Mouse (Mus musculus): ENCODE results near the gene Rel.
"Not testable (repeated sequence)": the region's sequence is repeated elsewhere in the genome, so short reads cannot be mapped to it uniquely, and the experiment has no call there.

Rel gene

DNA sequence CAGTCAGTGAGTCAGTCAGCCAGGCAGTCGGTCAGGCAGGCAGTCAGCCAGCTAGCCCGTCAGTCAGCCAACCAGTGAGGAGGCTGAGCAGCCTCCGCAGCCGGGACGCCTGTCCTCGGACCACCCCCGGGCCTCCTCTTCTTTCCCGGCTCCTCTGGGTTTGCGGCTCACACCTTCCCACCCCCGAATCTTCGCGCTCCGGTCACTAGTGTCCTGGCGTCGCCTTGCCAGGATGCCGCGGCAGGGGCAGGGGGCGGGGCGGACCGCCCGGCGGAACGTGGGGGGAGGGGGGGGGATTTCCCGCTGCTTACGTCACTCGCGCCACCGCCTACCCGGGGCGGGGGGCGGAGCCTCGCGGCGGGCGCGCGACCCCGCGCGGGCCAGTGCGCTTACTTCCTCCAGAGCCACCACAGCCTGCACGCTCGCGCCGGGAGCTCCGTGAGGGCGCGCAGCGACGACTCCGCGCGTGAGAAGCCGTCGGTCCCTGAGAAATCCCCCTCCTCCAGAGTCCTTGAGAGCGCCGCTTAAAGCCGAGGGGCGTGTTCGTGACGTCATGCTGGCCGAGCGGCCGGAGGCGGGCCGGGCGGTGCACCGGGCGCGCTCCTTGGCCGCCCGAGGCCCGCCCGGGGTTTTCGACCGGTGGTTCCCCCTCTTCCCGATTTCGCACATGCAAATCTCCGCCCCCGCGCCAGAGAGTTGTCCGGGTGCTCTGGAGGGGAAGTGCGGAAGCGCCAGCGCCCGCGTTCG, at the start of gene Rel:
TSS of gene Rel (minus strand) at position 211 of the 747 bp plus-strand sequence.
- DNase-seq (ENCODE audit: low read depth in 2 of 2, low spot score in 2 of 2): peak; percentile 82 to 85

DNA sequence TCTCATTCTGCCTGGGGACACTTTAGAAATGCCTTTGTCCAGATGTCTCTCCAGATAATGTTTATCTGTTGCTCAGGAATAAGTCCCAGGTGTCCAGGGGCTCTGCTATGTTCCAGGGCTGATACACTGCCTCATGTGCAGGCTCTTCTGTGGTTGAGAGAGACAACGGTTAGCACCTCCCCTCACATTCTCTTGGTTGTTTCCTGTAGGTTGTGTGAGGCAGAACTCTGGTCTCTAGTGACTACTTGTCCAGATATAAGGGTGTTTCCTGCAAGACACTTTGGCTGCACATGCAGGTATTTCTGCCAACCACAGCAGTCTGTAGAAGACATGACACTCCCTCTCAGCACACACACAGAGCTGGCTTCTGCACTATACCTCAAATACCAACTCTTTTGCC, 48.0 kb upstream of the Rel start:
- DNase-seq (ENCODE audit: low read depth in 2 of 2, low spot score in 2 of 2): no peak

DNA sequence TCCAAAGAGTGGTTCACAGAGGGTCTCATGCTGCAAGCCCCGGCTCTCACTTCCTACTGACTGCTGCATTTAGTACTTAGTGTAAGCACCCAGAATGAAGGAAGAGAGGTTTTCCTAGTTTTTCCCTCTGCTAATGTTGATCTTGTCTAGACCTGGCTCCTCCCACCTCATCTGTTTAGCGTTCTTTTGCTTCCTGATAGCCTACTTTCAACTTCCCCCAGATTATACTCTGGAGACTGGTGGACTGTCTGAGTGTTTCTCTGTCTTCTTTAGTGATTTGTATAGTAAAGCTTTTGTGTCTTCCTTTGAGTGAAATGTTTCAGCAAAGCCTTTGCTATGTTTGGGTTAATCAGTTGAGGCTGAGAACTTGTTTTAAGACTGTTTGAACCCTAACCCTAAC, 40.0 kb upstream of the Rel start:
- no peak for DNase-seq (ENCODE audit: low read depth in 2 of 2, low spot score in 2 of 2)

DNA sequence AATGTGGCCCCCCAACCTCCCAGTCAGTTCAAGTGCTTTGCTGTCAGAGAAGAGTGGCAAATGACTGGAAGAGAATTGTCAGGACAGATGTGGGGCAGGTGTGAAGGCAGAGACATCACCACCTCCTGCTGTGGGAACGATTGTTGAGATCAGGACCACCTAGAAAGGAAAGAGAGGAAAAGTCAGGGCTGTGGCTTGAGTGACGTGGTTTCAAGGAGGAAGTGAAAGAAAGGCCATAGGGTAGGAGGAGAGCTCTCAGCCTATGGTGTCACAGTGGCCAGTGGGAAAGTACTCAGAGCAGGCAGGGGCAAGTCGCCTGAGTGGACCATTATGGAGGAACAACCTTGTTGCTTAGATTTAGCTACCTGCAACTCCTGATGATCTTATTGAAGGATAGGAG, 34.9 kb upstream of the Rel start:
- no peak for DNase-seq (ENCODE audit: low read depth in 2 of 2, low spot score in 2 of 2)

DNA sequence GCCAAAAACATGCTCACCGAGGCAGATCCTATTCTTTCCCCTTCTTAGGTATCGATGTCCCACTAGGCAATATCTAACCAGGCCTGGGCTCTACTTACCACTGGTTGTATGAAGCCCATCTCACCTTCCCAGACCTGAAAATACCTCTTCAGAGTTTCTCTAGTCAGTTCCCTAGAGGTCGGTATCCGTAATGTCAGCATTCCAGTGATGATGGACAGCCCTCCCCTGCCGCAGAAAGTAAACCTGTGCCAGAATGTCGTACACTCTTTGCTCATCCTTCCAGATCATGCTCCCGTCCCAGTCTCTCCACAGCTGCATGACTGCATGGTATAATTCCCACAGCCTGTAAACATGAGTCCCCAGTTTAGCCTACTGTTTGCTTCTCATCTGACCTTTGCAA, 32.4 kb upstream of the Rel start:
- DNase-seq (ENCODE audit: low read depth in 2 of 2, low spot score in 2 of 2): no peak

DNA sequence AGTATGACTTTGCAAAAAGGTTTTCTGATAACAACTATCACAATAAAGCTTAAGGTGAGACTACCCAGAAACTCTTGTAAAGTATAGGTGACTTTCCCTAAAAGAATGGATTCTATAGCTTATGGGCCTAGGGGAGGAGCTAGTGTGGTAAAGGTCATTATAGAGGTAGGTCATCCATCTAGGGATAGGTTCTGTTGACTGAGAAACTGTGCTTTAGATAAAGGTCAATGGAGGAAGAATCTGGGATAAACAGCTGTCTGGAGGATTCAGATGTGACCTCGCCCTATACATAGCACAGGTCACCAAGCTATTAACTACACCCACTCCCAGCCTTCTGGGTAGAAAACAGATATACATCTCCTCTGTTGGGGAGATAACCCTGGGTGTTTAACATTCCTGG, 31.5 kb upstream of the Rel start:
- no peak for DNase-seq (ENCODE audit: low read depth in 2 of 2, low spot score in 2 of 2)

DNA sequence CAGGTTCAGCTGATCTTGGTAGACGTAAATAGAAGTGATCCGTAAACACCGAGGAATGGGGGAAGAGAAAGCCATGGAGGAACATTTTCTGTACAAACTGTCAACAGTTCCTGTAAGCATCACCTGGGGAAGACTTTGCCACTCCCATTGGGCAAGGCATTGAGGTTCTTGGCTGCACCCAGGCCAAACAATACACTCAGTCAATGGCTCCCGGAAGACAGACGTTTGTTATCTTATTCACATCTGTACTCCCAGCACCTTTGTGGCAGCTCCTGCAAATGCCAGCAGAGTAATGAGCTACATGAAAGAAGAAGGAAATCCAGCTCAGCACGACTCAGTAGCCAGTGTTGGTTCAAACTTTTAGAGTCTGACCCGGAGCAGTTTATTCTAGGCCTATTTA, 31.1 kb upstream of the Rel start:
- no peak for DNase-seq (ENCODE audit: low read depth in 2 of 2, low spot score in 2 of 2)

DNA sequence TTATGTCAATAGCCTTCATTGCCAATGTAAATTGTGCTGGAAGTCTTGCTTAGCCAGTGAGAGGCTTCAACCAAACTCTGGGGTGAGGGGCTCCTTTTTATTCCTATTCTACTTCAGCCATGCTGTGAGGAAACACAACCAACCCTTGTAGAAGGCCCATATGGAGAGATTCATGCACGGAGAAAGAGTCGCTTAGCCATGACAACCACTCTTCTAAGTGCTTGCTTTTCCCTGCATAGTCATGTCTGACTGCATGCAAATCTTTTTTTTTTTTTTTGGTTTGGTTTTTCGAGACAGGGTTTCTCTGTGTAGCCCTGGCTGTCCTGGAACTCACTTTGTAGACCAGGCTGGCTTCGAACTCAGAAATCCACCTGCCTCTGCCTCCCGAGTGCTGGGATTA, 12.9 kb upstream of the Rel start:
- DNase-seq (ENCODE audit: low read depth in 2 of 2, low spot score in 2 of 2): not testable (repeated sequence)

DNA sequence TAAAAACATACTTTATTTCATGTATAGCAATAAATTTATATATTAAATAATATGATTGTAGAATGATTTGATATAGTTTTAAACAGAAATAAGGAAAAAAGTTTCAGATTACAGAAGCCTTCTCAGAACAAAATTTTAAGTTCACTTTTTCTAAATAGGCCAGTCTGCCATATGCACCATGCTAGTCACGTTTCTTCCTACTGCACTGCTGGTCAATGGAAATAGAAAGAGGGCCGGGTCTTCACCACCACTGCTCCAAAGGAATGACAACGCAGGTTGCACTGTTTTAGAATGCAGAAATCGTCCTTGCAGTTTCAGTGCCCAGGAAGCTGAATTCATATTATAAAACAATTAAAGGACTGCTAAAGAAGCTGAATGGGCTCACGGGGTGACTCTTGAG, 12.3 kb upstream of the Rel start:
- DNase-seq (ENCODE audit: low read depth in 2 of 2, low spot score in 2 of 2): no peak

DNA sequence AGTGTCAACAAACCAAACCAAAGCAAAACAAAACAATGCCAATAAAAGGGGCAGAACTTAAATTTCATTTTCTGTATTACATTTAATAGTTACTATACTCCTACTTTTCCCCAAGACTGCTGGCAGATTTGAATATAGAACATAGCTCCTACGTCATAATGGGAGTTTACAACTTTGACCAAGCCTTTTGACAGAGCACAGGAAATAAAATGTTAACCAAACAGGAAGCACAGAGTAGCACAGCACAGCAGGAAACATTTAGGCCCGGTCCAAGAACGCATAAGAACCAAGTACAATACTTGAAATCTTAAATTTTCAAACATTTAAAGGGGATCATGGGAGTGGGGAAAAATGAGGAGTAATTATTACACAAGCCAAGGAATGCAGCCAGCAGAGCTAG, 11.3 kb upstream of the Rel start:
- no peak for DNase-seq (ENCODE audit: low read depth in 2 of 2, low spot score in 2 of 2)

DNA sequence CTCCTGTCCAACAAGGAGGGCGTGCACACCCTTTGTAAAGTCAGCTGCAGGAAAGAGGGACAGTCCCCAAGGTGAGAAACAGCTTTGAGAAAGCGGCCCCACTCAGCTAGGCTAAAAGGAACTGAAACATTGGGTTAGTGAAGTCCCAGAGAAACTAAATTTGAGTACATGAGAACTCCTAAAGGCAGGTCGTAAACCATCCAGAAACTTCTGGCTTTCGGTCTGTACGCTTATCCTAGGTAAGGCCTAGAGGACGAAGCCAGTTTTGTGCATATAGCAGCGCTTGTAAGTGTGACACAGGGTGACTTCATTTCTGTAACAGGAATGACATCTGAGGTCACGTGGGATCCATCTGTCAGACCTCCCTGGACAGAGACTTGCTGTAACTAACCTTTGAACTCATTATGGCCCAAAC, 8.0 kb upstream of the Rel start:
- no peak for DNase-seq (ENCODE audit: low read depth in 2 of 2, low spot score in 2 of 2)

DNA sequence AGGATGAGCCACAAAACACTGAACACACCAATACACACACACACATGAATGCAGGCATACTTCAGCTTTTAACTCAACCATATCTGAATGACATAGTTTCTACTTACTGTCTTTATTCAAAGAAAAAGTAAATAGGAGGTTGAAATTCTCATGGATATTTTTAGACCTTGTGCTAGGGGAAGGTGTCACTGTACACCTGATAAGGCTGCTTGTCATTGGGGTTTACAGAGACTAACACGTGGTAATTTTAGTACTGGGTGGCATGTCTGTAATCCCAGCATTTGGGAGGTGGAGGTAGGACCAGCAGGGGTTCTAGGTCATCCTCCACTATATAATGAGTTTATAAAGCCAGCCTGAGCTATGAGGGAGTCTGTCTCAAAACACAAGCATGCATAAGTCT, 1.7 kb upstream of the Rel start:
- DNase-seq (ENCODE audit: low read depth in 2 of 2, low spot score in 2 of 2): no peak

DNA sequence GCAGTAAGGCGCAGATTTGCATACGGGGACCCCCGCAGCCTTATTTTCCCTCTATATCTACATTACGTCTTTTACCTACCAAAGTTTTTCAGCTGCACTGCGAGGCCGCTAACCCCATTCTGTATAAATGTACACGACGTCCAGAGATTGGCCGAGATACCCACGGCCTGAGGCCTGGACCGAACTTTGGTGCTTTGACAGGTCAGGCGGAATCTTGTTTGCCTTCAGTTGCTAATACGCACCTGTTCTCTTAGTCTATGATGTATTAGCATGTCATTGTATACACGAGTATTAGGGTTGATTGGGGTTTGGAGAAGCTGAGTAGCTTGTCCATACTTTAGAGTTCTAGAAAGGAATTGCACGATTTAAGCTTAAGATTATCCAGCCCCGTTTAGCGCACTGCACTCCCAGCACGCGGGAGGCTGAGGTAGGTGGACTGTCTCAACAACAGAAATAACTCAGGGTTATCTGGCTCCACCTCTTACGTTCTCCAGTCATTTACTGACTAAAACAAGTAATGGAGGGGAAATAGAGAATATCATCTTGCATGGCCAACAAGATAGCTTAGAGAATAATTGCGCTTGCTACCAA, 832 bp upstream of the Rel start:
- no peak for DNase-seq (ENCODE audit: low read depth in 2 of 2, low spot score in 2 of 2)

DNA sequence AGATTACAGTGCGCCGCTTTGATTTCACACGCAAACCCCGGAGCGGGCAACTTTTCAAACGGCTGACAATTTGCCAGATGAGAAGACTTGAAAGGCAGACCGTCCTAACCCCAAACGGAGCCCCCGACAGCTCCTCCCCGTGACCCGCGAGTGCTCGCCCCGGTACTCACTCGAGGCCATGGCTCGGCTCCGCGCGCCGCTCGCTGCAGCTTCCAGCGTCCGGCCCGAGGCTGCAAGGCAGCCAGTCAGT, 335 bp downstream of the Rel start:
- no peak for DNase-seq (ENCODE audit: low read depth in 2 of 2, low spot score in 2 of 2)

DNA sequence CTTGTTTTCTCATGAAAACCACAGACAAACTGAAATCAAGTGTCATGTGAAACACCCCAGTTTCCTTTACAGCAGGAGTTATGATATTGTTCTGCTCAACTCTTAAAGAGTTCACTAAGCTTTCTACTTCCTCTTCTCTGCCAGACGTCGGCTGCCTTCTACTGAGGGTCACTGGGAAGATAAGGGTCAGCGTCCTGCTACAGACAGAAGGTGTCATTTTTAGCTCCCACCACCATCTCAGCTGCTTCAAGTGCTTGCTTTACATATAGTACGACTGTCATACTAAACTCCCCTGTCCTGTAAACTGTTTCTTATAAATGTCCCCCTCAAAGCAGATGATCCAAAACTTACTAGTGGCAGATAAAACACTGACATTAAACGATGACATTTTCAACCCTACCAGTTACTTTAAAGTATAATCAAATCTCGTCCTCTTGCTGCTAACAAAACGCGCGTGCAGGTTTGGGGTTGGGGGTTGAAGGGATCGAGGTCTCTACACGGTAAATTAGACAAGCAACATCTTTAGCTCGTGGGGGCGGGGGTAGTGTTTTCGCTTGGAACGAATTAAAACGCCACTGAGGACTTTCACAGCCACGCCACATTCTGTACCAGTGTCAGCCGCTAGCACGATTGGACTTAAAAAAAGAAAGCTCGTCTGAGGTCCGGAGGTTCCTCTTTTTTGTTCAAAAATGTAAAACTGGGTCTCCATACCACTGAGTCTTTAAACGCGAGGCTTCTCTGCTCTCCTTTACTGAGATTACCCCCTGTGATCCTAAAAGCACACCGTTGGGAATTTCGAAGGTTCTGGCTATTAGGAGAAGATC, 872 bp downstream of the Rel start:
- peak; percentile 16 to 37 for DNase-seq (ENCODE audit: low read depth in 2 of 2, low spot score in 2 of 2)

DNA sequence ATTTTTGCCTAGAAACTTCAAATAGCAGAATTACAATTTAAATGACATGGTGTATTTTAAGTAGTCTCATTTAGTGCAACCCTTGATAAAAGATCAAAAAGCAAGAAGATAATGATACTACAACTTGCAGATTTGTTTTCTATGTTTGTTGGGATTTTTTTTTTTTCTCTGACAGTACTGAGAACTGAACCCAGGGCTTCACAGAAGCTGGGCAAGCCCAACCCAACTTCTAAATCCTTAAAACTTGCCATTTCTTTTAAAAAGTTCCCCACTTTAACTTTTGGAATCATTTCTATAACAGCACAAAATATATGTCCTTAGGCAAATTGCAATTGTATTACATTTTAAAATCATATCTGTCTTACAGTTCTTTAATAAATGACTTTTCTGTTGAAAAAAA, 1.7 kb downstream of the Rel start:
- DNase-seq (ENCODE audit: low read depth in 2 of 2, low spot score in 2 of 2): no peak

DNA sequence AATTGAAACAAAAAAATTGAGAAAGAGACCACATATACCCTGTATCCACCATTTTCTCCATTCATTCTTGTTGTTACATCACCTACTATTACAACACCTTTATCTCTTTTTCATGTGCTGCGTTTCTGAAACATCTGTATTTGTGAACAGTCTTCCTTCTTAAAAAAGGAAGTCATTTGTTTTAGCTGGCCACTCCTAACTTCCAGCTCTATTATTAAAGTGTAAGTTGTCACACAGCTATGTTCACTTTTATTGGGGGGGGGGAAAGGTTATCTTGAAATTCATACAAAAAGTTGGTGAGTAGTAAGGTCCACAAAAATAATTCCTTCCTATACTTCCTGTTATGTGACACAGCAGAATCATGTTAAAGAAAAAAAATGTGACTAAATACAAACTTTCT, 2.8 kb downstream of the Rel start:
- DNase-seq (ENCODE audit: low read depth in 2 of 2, low spot score in 2 of 2): no peak

DNA sequence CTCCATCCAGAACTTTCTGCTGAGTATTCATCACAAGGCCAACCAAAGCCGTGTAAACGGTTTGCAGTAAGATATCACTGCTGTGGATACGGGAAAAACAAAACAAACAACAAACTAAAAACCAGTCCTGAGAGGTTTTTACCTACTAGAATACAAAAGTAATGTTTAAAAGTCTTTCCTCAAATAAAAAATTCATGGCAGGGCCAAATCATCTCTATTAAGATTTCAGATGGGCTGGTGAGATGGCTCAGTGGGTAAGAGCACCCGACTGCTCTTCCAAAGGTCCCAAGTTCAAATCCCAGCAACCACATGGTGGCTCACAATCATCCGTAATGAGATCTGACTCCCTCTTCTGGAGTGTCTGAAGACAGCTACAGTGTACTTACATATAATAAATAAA, 3.4 kb downstream of the Rel start:
- DNase-seq (ENCODE audit: low read depth in 2 of 2, low spot score in 2 of 2): not testable (repeated sequence)

DNA sequence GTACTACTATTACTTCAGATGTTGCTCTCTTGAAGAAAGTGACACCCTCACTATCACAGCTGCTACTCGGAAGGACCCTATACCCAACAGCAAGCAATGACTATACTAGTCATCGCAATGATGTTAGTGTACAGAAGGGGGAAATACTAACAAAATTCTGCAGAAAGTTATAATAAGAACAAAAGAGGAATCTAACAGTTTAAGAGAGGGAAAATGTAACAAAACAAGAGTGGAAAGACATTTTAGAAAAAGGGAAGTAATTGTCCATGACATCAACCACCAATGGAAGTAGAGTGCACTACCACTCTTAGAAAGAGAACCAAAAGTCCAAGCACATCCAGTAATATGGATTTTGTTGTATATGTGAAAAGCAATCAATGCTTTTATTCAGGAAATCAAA, 8.1 kb downstream of the Rel start:
- no peak for DNase-seq (ENCODE audit: low read depth in 2 of 2, low spot score in 2 of 2)

DNA sequence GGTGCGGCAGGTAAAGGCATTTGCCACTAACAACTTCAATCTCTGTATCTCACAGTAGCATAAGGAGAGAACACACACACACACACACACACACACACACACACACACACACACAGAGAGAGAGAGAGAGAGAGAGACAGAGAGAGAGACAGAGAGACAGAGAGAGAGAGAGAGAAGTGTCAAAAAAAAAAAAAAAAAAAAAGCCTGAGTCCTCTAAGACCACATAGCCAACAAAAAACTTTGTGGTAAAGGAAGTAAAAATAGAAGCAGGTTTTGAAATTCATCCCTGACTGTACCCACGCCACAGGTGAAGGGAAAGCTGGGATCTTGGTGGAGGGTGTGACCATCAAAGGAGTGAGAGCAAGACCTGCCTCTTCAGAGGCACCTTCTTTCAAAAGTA, 12.6 kb downstream of the Rel start:
- DNase-seq (ENCODE audit: low read depth in 2 of 2, low spot score in 2 of 2): no peak

DNA sequence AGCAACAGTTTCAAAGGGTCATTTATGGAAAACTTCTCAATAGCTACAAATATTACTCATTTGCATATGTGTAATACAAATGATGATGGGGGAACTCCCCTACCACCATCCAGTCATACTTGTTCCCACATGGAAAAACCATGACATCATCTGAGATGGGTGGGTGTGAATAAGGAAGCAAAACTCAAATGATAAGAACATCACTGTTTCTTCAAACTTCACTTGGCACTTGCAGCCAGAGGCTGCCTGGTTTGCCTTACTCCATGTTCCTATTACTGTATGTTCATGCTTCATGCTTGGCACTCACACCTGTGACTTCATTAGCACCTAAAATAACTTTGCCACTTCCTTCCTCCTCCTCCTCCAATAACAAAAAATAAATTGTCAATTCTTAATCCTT, 16.4 kb downstream of the Rel start:
- DNase-seq (ENCODE audit: low read depth in 2 of 2, low spot score in 2 of 2): no peak

DNA sequence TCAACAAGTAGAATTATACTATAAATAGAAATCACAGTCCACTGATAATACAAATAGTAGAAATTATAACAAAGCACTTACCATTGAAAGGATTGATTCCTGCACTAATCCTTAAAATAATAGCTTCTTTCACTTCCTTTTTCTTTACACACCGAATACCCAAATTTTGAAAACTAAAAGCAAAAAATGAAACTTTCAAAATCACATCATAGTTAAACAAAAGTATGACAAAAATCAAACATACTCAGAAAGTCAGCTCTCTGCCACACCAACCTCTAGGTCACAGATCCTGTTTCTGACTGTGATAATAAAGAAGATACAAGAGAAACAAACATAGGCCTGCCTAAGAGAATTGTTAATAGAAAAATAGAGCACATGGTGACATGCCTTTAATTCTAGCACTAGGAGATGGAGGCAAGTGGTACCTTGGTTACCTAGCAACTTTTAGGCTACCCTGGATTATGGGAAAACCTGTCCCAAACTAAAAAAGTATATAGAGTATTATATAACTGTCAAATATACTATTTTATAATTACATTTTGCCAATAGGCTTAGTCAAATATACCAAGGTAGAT, 17.5 kb downstream of the Rel start:
- no peak for DNase-seq (ENCODE audit: low read depth in 2 of 2, low spot score in 2 of 2)

Measured in CD8-positive naive resting alpha-beta T cell, adult 2 months (primary cell).